Mouse (Mus musculus) liver, adult 2 months (tissue): ENCODE measurements around the gene Dyrk1a. TPM values are rescaled to one million over a fixed set of nuclear protein-coding genes. Genes with fewer than 3 reads are reported as not detected.

Source experiments
- DNase-seq: peaks from one replicate; pipeline ENCODE4 v3.0.0-alpha.2; 2011; ENCODE audit warnings: low read depth, low spot score; ENCODE audit errors: extremely low read depth
- H3K27ac ChIP-seq: fragments of 200-500 bp; replicated peaks from 2 replicates; pipeline ENCODE4 v1.5.1; 2012; ENCODE audit warnings: low read depth, mild to moderate bottlenecking, control low read depth, inconsistent platforms, low read length; ENCODE audit not compliant: insufficient read depth
- H3K27me3 ChIP-seq: fragments of 200-500 bp; 2 replicates; pipeline ENCODE4 v1.6.1; 2012; ENCODE audit warnings: mild to moderate bottlenecking, moderate library complexity, low read length, inconsistent platforms; ENCODE audit not compliant: control insufficient read depth, insufficient read depth
- H3K36me3 ChIP-seq: fragments of 200-500 bp; 2 replicates; pipeline ENCODE4 v1.6.1; 2012; ENCODE audit warnings: low read length, inconsistent platforms; ENCODE audit not compliant: control insufficient read depth, insufficient read depth
- H3K4me1 ChIP-seq: fragments of 200-500 bp; 2 replicates; pipeline ENCODE4 v1.6.1; 2011; ENCODE audit warnings: low read length; ENCODE audit not compliant: control insufficient read depth, insufficient read depth
- H3K4me3 ChIP-seq: fragments of 200-500 bp; 2 replicates; pipeline ENCODE4 v1.5.1; 2011; ENCODE audit warnings: low read depth, mild to moderate bottlenecking, control low read depth, low read length, moderate library complexity; ENCODE audit not compliant: insufficient read depth
- H3K79me2 ChIP-seq: fragments of 200-500 bp; 2 replicates; pipeline ENCODE4 v1.6.1; 2012; ENCODE audit warnings: inconsistent platforms, mild to moderate bottlenecking, low read length, moderate library complexity; ENCODE audit not compliant: control insufficient read depth, insufficient read depth
- H3K9ac ChIP-seq: fragments of 200-500 bp; 2 replicates; pipeline ENCODE4 v1.6.1; 2012; ENCODE audit warnings: low read depth, mild to moderate bottlenecking, control low read depth, inconsistent platforms, low read length
- CTCF ChIP-seq: fragments of 200-500 bp; IDR thresholded peaks from 2 replicates; pipeline ENCODE4 v1.5.1; 2011; ENCODE audit warnings: low read depth, low read length, control low read depth
- POLR2A ChIP-seq: fragments of 200-500 bp; IDR thresholded peaks from 2 replicates; pipeline ENCODE4 v1.6.1; 2011; ENCODE audit warnings: low read length, control low read depth; ENCODE audit not compliant: insufficient read depth; ENCODE audit errors: extremely low read depth
- WGBS: fragments of 180-500 bp; shearing (Covaris S2); methylation state at CpG from one replicate; pipeline ENCODE4 v1.1.7; 2018; 5-methylcytosine and 5-hydroxymethylcytosine counted together
- polyA plus RNA-seq: library from polyadenylated mRNA; depleted of rRNA; stranded (reverse); fragments of >200 nt; gene quantifications from 2 replicates; pipeline ENCODE4 v1.2.3, GENCODE M21; 2012
- total RNA-seq: library from RNA; depleted of rRNA; stranded (reverse); fragments of >200 nt; gene quantifications from 2 replicates; pipeline ENCODE4 v1.2.3, GENCODE M21; 2014

The Dyrk1a gene
- total and polyA plus RNA-seq, 2 experiments = 12.2 to 13.6 TPM

- peak overlapping the region; percentile 99 for H3K4me3 ChIP-seq
- TF ChIP-seq POLR2A (no peak), CTCF (no peak)
- peak; percentile 42 for DNase-seq
- H3K79me2 ChIP-seq = peaks cover 35% of the 10 kb centered on the region
- peak overlapping the region; percentile 100 for H3K9ac ChIP-seq
- peak overlapping the region; percentile 99 for H3K27ac ChIP-seq
- H3K36me3 ChIP-seq = no peaks in the 10 kb centered on the region
- WGBS = 20% methylated on average over 10 of the region's 10 CpGs
- no peaks in the 10 kb centered on the region for H3K27me3 ChIP-seq
- peaks cover 24% of the 10 kb centered on the region for H3K4me1 ChIP-seq
Observed at GRCm38 (mm10) chr16:94571111-94571993, 1.5 kb downstream of the Dyrk1a start.

- TF ChIP-seq POLR2A = no peak
- TF ChIP-seq CTCF = no peak
- no peak for DNase-seq
- H3K27me3 ChIP-seq = no peaks in the 10 kb centered on the region
- 24% methylated on average over 2 of the region's 2 CpGs for WGBS
- H3K4me3 ChIP-seq = no peak overlapping the region
- peaks cover 45% of the 10 kb centered on the region for H3K79me2 ChIP-seq
- H3K4me1 ChIP-seq = peaks cover 24% of the 10 kb centered on the region
- no peaks in the 10 kb centered on the region for H3K36me3 ChIP-seq
- no peak overlapping the region for H3K27ac ChIP-seq
- H3K9ac ChIP-seq = no peak overlapping the region
Observed at GRCm38 (mm10) chr16:94572422-94572821, 2.6 kb downstream of the Dyrk1a start.

GRCm38 (mm10) chr16:94574025-94574717 lies 4.4 kb downstream of the Dyrk1a start:
- TF ChIP-seq CTCF = no peak
- TF ChIP-seq POLR2A = no peak
- Histone ChIP-seq H3K79me2 (peaks cover 59% of the 10 kb centered on the region), H3K4me1 (peaks cover 30% of the 10 kb centered on the region), H3K36me3 (no peaks in the 10 kb centered on the region), H3K9ac (no peak overlapping the region), H3K4me3 (no peak overlapping the region), H3K27ac (no peak overlapping the region), H3K27me3 (no peaks in the 10 kb centered on the region)
- no peak for DNase-seq
- 90% methylated on average over 3 of the region's 3 CpGs for WGBS

GRCm38 (mm10) chr16:94574718-94575094 lies 4.9 kb downstream of the Dyrk1a start:
- Histone ChIP-seq H3K4me3 (no peak overlapping the region), H3K27me3 (no peaks in the 10 kb centered on the region), H3K79me2 (peaks cover 65% of the 10 kb centered on the region), H3K36me3 (no peaks in the 10 kb centered on the region), H3K9ac (no peak overlapping the region), H3K27ac (no peak overlapping the region), H3K4me1 (peaks cover 31% of the 10 kb centered on the region)
- no peak for DNase-seq
- TF ChIP-seq POLR2A (no peak), CTCF (no peak)

GRCm38 (mm10) chr16:94575757-94576156 lies 5.9 kb downstream of the Dyrk1a start:
- no peak overlapping the region for H3K4me3 ChIP-seq
- peak; percentile 55 for DNase-seq
- no peak overlapping the region for H3K9ac ChIP-seq
- H3K79me2 ChIP-seq = peaks cover 69% of the 10 kb centered on the region
- TF ChIP-seq POLR2A (no peak), CTCF (no peak)
- H3K27me3 ChIP-seq = no peaks in the 10 kb centered on the region
- H3K27ac ChIP-seq = no peak overlapping the region
- H3K36me3 ChIP-seq = no peaks in the 10 kb centered on the region
- H3K4me1 ChIP-seq = peaks cover 36% of the 10 kb centered on the region
- 12% methylated on average over 5 of the region's 5 CpGs for WGBS
